Mouse (Mus musculus) liver, adult 2 months (tissue): ENCODE data around the gene Tor1aip1.

Experiments used
- CTCF ChIP-seq: fragments of 200-500 bp; IDR thresholded peaks from 2 replicates; pipeline ENCODE4 v1.5.1; 2011; ENCODE audit warnings: low read depth, low read length, control low read depth
- POLR2A ChIP-seq: fragments of 200-500 bp; IDR thresholded peaks from 2 replicates; pipeline ENCODE4 v1.6.1; 2011; ENCODE audit warnings: low read length, control low read depth; ENCODE audit not compliant: insufficient read depth; ENCODE audit errors: extremely low read depth

DNA sequence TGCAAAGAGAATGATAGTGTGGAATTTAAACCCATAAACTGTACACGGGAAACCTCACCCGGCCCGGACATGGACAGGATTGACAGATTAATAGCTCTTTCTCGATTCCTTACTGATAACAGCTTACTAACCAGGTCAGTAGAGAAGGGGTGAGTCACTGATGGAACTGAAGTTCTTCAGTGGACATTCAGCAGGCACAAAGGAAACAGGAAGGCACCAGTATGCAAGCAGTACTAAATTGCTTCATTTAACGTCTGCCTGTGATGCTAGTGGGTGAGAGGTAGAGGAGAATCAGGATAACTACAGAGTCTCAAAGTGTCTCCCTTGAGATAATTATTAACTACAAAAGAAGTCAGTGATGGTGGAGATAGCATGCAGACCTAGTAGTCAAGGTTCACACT lies 7.9 kb upstream of the Tor1aip1 start:
- TF ChIP-seq CTCF (no peak), POLR2A (no peak)
